Mouse (Mus musculus) lung, embryonic 14.5 days (tissue): Measurements from ENCODE around the gene Rbm19. TPM values are rescaled to one million over a fixed set of nuclear protein-coding genes. Genes with fewer than 3 reads are reported as not detected.
A peak's percentile ranks its signal among the peaks of the same experiment; 100 is the strongest.

ENCODE experiments used
- ATAC-seq: fragments of 200-750 bp; cut with Nextera tagmentation; 2 replicates; pipeline ENCODE4 v1.8.0; 2017; ENCODE audit warnings: mild to moderate bottlenecking, moderate TSS enrichment, moderate library complexity; ENCODE audit not compliant: insufficient read depth
- DNase-seq: peaks from one replicate; pipeline ENCODE4 v3.0.0-alpha.2; 2015
- H3K27ac ChIP-seq: fragments of 300-500 bp; sonication (generic); 2 replicates; pipeline ENCODE4 v1.5.1; 2014; ENCODE audit warnings: low read depth, mild to moderate bottlenecking, moderate library complexity
- H3K27me3 ChIP-seq: fragments of 300-500 bp; sonication (generic); 2 replicates; pipeline ENCODE4 v1.6.1; 2014; ENCODE audit warnings: low read length, control low read depth; ENCODE audit not compliant: insufficient read depth
- H3K36me3 ChIP-seq: fragments of 300-500 bp; sonication (generic); 2 replicates; pipeline ENCODE4 v1.6.1; 2014; ENCODE audit warnings: control low read depth; ENCODE audit not compliant: insufficient read depth
- H3K4me1 ChIP-seq: fragments of 300-500 bp; sonication (generic); 2 replicates; pipeline ENCODE4 v1.6.1; 2014; ENCODE audit warnings: antibody characterized with exemption, control low read depth; ENCODE audit not compliant: insufficient read depth
- H3K4me2 ChIP-seq: fragments of 300-500 bp; sonication (generic); 2 replicates; pipeline ENCODE4 v1.6.1; 2014; ENCODE audit warnings: mild to moderate bottlenecking
- H3K4me3 ChIP-seq: fragments of 300-500 bp; sonication (generic); 2 replicates; pipeline ENCODE4 v1.5.1; 2014; ENCODE audit warnings: low read depth, low read length
- H3K9ac ChIP-seq: fragments of 300-500 bp; sonication (generic); 2 replicates; pipeline ENCODE4 v1.6.1; 2014
- H3K9me3 ChIP-seq: fragments of 300-500 bp; sonication (generic); 2 replicates; pipeline ENCODE4 v1.6.1; 2016; ENCODE audit warnings: low read depth, low read length, control low read depth
- CTCF ChIP-seq: IDR thresholded peaks from 2 replicates; pipeline ENCODE4 v1.5.1; 2016; ENCODE audit warnings: antibody characterized with exemption, low read depth
- whole genome bisulfite sequencing: fragments of 180-500 bp; shearing (Covaris S2); extraction: QIAGEN DNeasy Blood & Tissue Kit; methylation state at CpG from one replicate; pipeline ENCODE4 v1.1.7; 2014; 5-methylcytosine and 5-hydroxymethylcytosine counted together
- polyA plus RNA-seq: library from polyadenylated mRNA; unstranded; fragments of >200 nt; fragmentation: Nextera tagmentation; extraction: Ambion mirVana; gene quantifications from 2 replicates; pipeline ENCODE4 v1.2.1, GENCODE M21; 2014

Rbm19 gene
- polyA plus RNA-seq, 1 experiment from 2014 or later = 23.0 TPM

DNA sequence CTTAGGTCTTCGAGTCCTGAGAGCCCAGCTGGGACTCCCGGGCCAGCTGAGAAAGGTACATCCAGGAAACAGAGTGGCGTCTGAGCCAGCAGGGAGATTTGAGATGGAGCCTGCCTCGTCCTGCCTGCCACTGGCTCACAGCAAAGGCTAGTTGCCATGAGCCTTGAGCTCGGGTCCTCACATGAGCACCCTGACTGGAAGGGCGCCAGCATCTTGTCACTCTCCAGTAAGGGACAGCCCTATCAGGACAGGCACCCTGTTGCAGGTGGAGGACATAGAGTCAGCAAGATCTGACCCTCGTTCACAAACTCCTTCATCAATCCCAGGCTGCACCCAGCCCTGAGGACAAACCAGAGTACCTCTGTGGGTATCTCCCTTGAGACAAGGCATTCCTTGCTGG lies 83.6 kb downstream of the Rbm19 start:
- no peak for TF ChIP-seq CTCF
- Histone ChIP-seq H3K9ac (no peak overlapping the region), H3K4me3 (no peak overlapping the region), H3K36me3 (peaks cover 20% of the 10 kb centered on the region; the same call in 1 of the 2 replicates), H3K4me2 (no peak overlapping the region), H3K9me3 (no peaks in the 10 kb centered on the region), H3K27ac (no peak overlapping the region), H3K4me1 (0 out of 2 replicates have a peak, but pooled peaks cover 4% of the 10 kb centered on the region), H3K27me3 (no peaks in the 10 kb centered on the region)
- WGBS = 87% methylated on average over 7 of the region's 7 CpGs
- ATAC-seq (no peak), DNase-seq (no peak)

DNA sequence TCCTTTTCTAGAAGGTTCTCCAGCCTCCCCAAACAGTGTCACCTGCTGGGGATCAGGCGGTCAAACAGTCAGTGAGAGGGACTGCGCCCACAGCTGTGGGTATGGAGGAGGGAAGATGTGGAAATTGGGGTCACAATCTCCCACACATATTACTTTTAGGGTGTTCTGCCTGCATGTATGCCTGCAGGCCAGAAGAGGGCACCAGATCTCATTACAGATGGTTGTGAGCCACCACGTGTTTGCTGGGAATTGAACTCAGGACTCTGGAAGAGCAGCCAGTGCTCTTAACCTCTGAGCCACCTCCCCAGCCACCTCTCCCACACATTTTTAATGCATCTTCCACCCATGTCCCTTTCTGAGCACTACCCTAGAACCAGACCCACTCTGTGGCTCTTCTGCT lies 88.1 kb downstream of the Rbm19 start:
- Histone ChIP-seq H3K9me3 (no peaks in the 10 kb centered on the region), H3K4me1 (no peaks in the 10 kb centered on the region), H3K36me3 (peaks cover 9% of the 10 kb centered on the region; the same call in 1 of the 2 replicates), H3K4me2 (no peak overlapping the region), H3K27ac (no peak overlapping the region), H3K9ac (no peak overlapping the region), H3K4me3 (no peak overlapping the region), H3K27me3 (peaks cover 4% of the 10 kb centered on the region; the same call in 1 of the 2 replicates)
- DNase-seq = no peak
- no peak for ATAC-seq
- TF ChIP-seq CTCF = peak; percentile 42
- WGBS = 70% methylated on average over 3 of the region's 3 CpGs

GRCm38 (mm10) chr5:120206313-120206943 lies 90.2 kb downstream of the Rbm19 start:
- H3K9me3 ChIP-seq = no peaks in the 10 kb centered on the region
- H3K4me2 ChIP-seq = no peak overlapping the region
- DNase-seq = no peak
- TF ChIP-seq CTCF = no peak
- ATAC-seq = no peak
- peaks cover 11% of the 10 kb centered on the region; the same call in 1 of the 2 replicates for H3K27me3 ChIP-seq
- no peak overlapping the region for H3K27ac ChIP-seq
- no peaks in the 10 kb centered on the region for H3K36me3 ChIP-seq
- H3K4me1 ChIP-seq = no peaks in the 10 kb centered on the region
- H3K4me3 ChIP-seq = no peak overlapping the region
- H3K9ac ChIP-seq = no peak overlapping the region
- WGBS = 57% methylated on average over 12 of the region's 12 CpGs

GRCm38 (mm10) chr5:120207492-120207891 lies 91.2 kb downstream of the Rbm19 start:
- peaks cover 13% of the 10 kb centered on the region; the same call in 1 of the 2 replicates for H3K27me3 ChIP-seq
- no peak overlapping the region for H3K9ac ChIP-seq
- ATAC-seq = no peak
- no peaks in the 10 kb centered on the region for H3K9me3 ChIP-seq
- H3K36me3 ChIP-seq = no peaks in the 10 kb centered on the region
- no peak for DNase-seq
- no peak for TF ChIP-seq CTCF
- H3K4me3 ChIP-seq = no peak overlapping the region
- no peak overlapping the region for H3K27ac ChIP-seq
- no peaks in the 10 kb centered on the region for H3K4me1 ChIP-seq
- no peak overlapping the region for H3K4me2 ChIP-seq
- WGBS = 63% methylated on average over 4 of the region's 4 CpGs

DNA sequence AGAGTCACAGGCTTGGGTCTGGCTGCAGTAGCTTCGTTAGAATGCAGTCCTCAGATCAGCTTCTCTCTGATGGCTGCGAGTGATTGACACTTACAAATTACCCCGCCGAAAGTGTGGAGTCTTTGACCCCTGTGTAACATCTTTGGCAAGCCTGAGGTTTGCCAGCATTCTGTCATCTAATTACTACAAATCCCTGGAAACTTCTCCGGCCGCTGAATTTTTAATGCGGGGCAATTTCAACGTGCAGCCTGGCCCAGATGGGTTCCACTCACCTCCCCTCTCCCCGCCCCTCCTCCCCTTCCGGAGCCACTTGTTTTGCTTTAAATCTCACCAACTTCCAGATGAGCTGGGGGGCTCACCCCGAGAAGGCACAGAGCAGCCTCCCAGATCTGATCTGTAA lies 94.4 kb downstream of the Rbm19 start:
- no peak overlapping the region; the same call in 1 of the 2 replicates for H3K4me2 ChIP-seq
- ATAC-seq (no peak), DNase-seq (no peak)
- no peak overlapping the region for H3K27ac ChIP-seq
- no peak for TF ChIP-seq CTCF
- no peak overlapping the region for H3K9ac ChIP-seq
- H3K9me3 ChIP-seq = no peaks in the 10 kb centered on the region
- no peak overlapping the region for H3K4me3 ChIP-seq
- H3K36me3 ChIP-seq = no peaks in the 10 kb centered on the region
- H3K27me3 ChIP-seq = peaks cover 13% of the 10 kb centered on the region; the same call in 1 of the 2 replicates
- 7% methylated on average over 11 of the region's 11 CpGs for WGBS
- no peaks in the 10 kb centered on the region for H3K4me1 ChIP-seq

- H3K36me3 ChIP-seq = no peaks in the 10 kb centered on the region
- no peaks in the 10 kb centered on the region for H3K9me3 ChIP-seq
- H3K9ac ChIP-seq = no peak overlapping the region
- H3K4me1 ChIP-seq = no peaks in the 10 kb centered on the region
- no peak overlapping the region; the same call in 1 of the 2 replicates for H3K4me2 ChIP-seq
- 7% methylated on average over 17 of the region's 17 CpGs for WGBS
- peaks cover 13% of the 10 kb centered on the region; the same call in 1 of the 2 replicates for H3K27me3 ChIP-seq
- H3K27ac ChIP-seq = no peak overlapping the region
- DNase-seq = peak; percentile 35
- TF ChIP-seq CTCF = peak; percentile 45
- ATAC-seq = no peak
- no peak overlapping the region for H3K4me3 ChIP-seq
Measured at GRCm38 (mm10) chr5:120211182-120211581, 94.9 kb downstream of the Rbm19 start.

DNA sequence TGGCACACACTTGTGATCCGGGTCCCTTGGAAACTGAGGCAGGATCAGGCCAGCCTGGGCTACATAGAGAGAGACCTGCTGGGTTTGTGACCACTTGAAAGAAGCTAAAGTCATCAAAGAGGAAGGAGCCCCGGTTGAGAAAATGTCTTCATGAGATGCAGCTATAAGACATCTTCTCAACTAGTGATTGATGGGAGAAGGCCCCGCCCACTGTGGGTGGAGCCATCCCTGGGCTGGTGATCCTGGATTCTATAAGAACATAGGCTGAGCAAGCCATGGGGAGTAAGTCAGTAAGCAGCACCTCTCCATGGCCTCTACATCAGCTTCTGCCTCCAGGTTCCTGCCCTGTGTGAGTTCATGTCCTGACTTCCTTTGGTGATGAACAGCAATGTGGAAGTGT lies 98.2 kb downstream of the Rbm19 start:
- H3K4me3 ChIP-seq = no peak overlapping the region
- no peak overlapping the region for H3K27ac ChIP-seq
- WGBS = 61% methylated on average over 3 of the region's 3 CpGs
- ATAC-seq = no peak
- no peaks in the 10 kb centered on the region for H3K36me3 ChIP-seq
- H3K4me2 ChIP-seq = no peak overlapping the region
- H3K9ac ChIP-seq = no peak overlapping the region
- H3K4me1 ChIP-seq = no peaks in the 10 kb centered on the region
- no peaks in the 10 kb centered on the region for H3K9me3 ChIP-seq
- no peak for TF ChIP-seq CTCF
- DNase-seq = no peak
- peaks cover 9% of the 10 kb centered on the region; the same call in 1 of the 2 replicates for H3K27me3 ChIP-seq
